Mouse (Mus musculus): Measurements from ENCODE around the gene Rxfp1. TPM values are rescaled to one million over a fixed set of nuclear protein-coding genes. Genes with fewer than 3 reads are reported as not detected.

Gene Rxfp1
- polyA plus RNA-seq, 1 experiment from 2014 or later, result not detected

Other genes with a start within 250 kb of the Rxfp1 start
- gene Fnip2, start 170.1 kb downstream of the Rxfp1 start, polyA plus RNA-seq (2015; fragmentation: Nextera tagmentation; extraction: Ambion mirVana), result 3.2 and 3.5 TPM in 2 replicates
- gene Ppid, start 146.5 kb downstream of the Rxfp1 start, polyA plus RNA-seq (2015; fragmentation: Nextera tagmentation; extraction: Ambion mirVana), result 67.7 and 82.3 TPM in 2 replicates
- 13.1 and 17.5 TPM in 2 replicates for gene 4930579G24Rik, start 108.8 kb downstream of the Rxfp1 start, polyA plus RNA-seq (2015; fragmentation: Nextera tagmentation; extraction: Ambion mirVana)
- 55.0 and 56.8 TPM in 2 replicates for gene Etfdh, start 108.4 kb downstream of the Rxfp1 start, polyA plus RNA-seq (2015; fragmentation: Nextera tagmentation; extraction: Ambion mirVana)
- 2.2 and 2.4 TPM in 2 replicates for gene Tmem144, start 114.9 kb upstream of the Rxfp1 start, polyA plus RNA-seq (2015; fragmentation: Nextera tagmentation; extraction: Ambion mirVana)
- 0.83 and 0.88 TPM in 2 replicates for gene Fam198b, start 146.7 kb upstream of the Rxfp1 start, polyA plus RNA-seq (2015; fragmentation: Nextera tagmentation; extraction: Ambion mirVana)